Mouse (Mus musculus) 3T3-L1 (cell line): ENCODE data around the gene Mttp.

ENCODE experiments used
- DNase-seq: peaks from one replicate; pipeline ENCODE4 v3.0.0-alpha.2; 2015; ENCODE audit warnings: low read depth, low spot score

The Mttp gene

GRCm38 (mm10) chr3:138134528-138134927 is 10.2 kb downstream of the Mttp start:
- DNase-seq = no peak

DNA sequence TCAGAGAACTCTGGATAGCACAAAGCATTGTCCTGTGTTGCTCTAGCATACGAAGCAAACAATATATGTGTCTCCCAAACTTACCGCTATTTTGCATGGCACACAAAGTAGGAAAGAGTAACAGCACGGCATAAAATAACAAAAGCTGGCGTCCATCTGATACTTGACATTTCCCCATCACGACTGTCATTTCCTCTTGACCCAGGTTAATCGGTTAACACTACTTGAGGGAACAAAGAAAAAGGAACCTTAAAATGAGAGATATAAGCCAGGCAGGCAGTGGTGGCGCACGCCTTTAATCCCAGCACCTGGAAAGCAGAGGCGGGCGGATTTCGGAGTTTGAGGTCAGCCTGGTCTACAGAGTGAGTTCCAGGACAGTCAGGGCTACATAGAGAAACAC is 10.9 kb downstream of the Mttp start:
- DNase-seq = no peak

DNA sequence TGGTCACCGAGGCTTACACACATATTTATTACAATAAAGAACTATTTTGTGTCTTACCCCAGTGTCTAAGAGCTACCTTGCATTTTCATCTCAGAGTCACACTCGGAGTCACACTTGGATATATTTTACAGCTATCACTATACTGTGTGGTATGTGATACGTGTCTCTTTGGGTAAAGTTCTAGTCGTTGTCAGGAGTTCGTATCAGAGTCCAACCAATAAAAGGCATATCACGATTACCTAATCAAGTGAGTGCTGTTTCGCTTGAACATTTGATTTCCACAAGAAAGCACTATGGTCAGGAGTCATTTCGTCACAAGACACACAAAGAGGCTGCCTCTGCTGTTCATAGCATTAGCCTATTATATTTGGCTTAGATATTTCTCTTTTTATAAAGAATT is 11.3 kb downstream of the Mttp start:
- no peak for DNase-seq

DNA sequence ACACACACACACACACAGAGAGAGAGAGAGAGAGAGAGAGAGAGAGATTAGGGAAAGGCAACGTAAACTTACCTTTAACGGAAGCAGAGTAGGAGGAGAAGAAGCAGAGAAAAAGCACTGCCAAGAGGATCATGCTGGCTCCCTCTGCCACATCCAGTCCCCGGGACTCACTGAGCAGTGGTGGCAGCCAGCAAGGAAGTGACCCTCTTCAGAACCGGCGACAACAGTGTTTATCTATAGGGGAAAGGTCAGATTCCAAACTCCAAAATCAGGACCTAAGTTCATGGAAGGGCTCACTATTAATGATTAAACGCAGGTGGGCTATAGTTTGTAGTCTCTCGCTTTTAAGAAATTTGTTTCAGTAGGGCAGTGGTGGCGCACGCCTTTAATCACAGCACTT is 13.6 kb downstream of the Mttp start:
- DNase-seq = no peak

GRCm38 (mm10) chr3:138130692-138131091 is 14.1 kb downstream of the Mttp start:
- DNase-seq = no peak

DNA sequence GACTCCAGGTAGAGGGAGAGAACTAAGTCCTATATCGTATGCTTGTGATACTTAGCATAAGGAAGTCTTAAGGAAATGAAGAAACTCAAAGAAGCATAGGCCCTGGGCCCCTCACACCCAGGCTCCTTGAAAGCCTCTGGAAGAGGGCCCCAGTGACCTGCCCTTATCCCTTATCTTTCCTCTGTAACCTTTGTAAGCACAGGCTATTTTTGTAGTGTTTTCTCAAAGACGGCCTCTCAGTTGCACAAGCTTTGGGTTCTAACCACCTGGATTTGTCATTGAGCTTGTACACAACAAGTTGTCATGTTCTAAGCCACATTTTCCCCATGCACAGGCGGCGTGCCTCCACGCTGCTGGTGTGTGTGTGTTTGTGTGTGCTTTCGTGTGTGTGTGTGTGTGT is 15.7 kb downstream of the Mttp start:
- DNase-seq = no peak

- DNase-seq = no peak
Measured at GRCm38 (mm10) chr3:138123842-138124241, 20.9 kb downstream of the Mttp start.

- DNase-seq = no peak
Measured at GRCm38 (mm10) chr3:138121461-138121860, 23.3 kb downstream of the Mttp start.

GRCm38 (mm10) chr3:138119444-138120105 is 25.2 kb downstream of the Mttp start:
- no peak for DNase-seq

- DNase-seq = no peak
Measured at GRCm38 (mm10) chr3:138118831-138119230, 25.9 kb downstream of the Mttp start.

DNA sequence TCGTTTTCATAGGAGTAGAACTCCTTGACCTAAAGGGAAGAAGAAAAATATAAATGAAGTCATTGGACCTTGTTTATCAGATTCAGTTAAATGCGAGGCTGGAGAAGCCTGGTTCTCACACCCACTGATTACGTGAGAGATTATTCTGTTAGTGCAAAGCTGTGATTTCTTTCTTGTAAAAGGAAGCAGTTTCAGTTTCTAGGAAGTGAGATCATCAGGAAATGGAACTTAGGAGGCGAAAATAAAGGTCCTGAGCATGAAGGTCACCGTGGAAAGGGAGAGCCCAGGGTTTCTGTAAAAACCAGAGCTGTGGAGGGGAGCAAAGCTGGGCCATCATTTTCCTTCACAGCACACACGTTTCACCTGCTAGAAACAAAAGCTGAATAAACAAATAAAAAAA is 26.4 kb downstream of the Mttp start:
- no peak for DNase-seq

DNA sequence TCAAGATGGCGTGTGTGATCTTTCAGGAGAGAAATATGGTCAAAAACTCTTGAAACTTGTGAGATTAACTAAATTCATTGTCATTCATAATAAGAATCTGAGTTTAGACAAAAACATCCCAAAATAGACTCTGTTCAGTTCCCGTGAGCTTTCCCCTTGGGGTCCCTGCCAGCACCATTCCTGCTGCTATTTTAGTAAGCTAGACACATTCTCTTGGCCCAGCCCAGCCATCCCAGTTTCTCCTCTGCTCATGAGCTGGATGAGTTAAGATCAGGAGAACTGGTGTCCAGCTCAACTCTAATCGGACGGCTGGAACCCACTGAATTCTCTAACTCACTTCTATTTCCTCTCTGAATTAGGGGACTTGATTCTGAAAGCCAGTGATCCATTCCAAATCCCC is 27.9 kb downstream of the Mttp start:
- DNase-seq = no peak

GRCm38 (mm10) chr3:138114106-138114505 is 30.7 kb downstream of the Mttp start:
- no peak for DNase-seq

GRCm38 (mm10) chr3:138110910-138111782 is 33.6 kb downstream of the Mttp start:
- no peak for DNase-seq

- no peak for DNase-seq
Measured at GRCm38 (mm10) chr3:138106887-138107286, 37.9 kb downstream of the Mttp start.

DNA sequence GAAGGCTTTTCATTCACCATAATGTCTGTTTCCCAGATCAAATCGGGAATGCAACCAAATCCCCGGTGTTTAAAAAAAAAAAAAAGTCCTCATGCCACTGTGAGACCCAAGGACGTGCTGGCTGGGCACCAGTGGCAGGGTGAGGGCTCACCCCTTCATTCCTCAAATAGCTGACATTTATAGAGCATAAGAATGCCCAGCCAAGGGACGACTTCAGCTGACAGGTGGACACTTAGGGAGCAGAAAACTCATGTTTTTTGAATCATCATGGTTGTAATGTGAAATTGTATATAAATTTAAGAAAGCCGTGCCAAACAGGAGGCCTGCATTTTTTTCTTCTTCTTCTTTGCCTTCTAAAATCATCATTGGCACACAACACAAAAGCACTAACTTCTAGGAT is 39.7 kb downstream of the Mttp start:
- peak; percentile 7 for DNase-seq

DNA sequence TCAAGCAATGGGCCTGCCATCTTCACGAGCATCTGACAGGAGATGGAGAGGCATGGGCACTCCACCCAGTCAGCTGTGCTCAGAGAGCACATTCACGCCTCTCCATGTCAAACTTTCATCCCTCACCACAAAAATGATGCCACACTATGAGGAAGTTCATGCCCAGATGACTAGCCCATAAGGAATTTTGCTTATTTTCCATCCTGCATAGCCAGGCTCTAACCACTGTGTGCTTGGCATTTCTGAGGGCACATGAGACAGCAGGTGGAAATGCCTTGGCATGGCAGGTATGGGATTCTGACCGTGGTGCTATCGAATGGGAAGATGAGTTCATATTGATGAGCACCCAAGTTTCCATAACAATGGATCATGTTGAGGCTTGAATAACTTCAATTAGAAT is 41.1 kb downstream of the Mttp start:
- peak; percentile 69 for DNase-seq

- peak; percentile 19 for DNase-seq
Measured at GRCm38 (mm10) chr3:138101936-138102335, 42.8 kb downstream of the Mttp start.

DNA sequence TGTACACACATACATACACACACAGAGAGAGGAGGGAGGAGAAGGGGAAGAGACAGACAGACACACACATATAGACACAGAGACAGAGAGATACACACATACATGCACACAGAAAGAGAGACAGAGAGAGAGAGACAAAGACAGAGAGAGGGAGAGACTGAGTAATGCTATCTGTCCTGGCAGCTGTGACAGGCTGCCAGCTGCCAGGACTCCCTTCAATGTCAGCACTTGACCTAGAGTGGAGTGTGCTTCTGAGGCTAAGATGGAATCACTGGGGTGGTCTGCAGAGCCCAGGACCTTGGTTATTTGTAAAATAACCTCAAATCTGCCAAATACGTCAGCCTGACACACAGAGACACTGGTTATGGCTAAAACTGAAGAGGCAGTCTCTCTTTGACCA is 47.0 kb downstream of the Mttp start:
- DNase-seq = no peak

GRCm38 (mm10) chr3:138096263-138097028 is 48.3 kb downstream of the Mttp start:
- DNase-seq = no peak

- DNase-seq = peak; percentile 43
Measured at GRCm38 (mm10) chr3:138095718-138096117, 49.0 kb downstream of the Mttp start.

DNA sequence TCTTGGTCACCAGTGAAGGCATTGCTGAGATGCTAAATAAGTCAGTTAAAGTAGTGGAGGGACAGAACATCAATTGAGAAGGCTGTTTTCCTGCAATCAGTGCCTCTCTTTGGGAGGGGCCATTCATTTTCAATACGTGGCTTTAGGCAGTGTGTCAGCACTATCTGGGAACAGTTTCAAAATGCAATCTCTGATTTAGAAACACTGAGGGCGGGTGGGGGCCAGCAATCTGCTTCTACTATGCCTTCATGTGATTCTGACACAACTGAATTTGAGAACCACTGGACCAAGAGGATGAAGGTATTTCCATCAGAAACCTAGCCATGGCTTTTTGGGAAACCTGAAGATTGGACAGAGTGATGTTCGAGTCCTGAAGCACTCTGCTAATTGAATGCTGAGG is 49.5 kb downstream of the Mttp start:
- DNase-seq = peak; percentile 34
